Mouse (Mus musculus): ENCODE results near the gene Clec2i.
A peak's percentile ranks its signal among the peaks of the same experiment; 100 is the strongest.
"Not testable (repeated sequence)": the region's sequence is repeated elsewhere in the genome, so short reads cannot be mapped to it uniquely, and the experiment has no call there.

The Clec2i gene

GRCm38 (mm10) chr6:128887091-128887790 is at the start of gene Clec2i:
Clec2i (plus strand) TSS chr6:128887588.
- peak; percentile 57 for DNase-seq (ENCODE audit: low spot score)

GRCm38 (mm10) chr6:128838342-128839265 is 48.8 kb upstream of the Clec2i start:
- DNase-seq (ENCODE audit: low spot score) = peak; percentile 92

GRCm38 (mm10) chr6:128839266-128839771 is 48.1 kb upstream of the Clec2i start:
- peak; percentile 95 for DNase-seq (ENCODE audit: low spot score)

GRCm38 (mm10) chr6:128839921-128840320 is 47.5 kb upstream of the Clec2i start:
- DNase-seq (ENCODE audit: low spot score) = no peak

GRCm38 (mm10) chr6:128840669-128841068 is 46.7 kb upstream of the Clec2i start:
- DNase-seq (ENCODE audit: low spot score) = not testable (repeated sequence)

- no peak for DNase-seq (ENCODE audit: low spot score)
Measured at GRCm38 (mm10) chr6:128841327-128842089, 45.9 kb upstream of the Clec2i start.

GRCm38 (mm10) chr6:128842356-128842944 is 44.9 kb upstream of the Clec2i start:
- DNase-seq (ENCODE audit: low spot score) = no peak

GRCm38 (mm10) chr6:128842945-128843478 is 44.4 kb upstream of the Clec2i start:
- DNase-seq (ENCODE audit: low spot score) = peak; percentile 95

GRCm38 (mm10) chr6:128843479-128843992 is 43.9 kb upstream of the Clec2i start:
- peak; percentile 93 for DNase-seq (ENCODE audit: low spot score)

GRCm38 (mm10) chr6:128844131-128844530 is 43.3 kb upstream of the Clec2i start:
- no peak for DNase-seq (ENCODE audit: low spot score)

- DNase-seq (ENCODE audit: low spot score) = no peak
Measured at GRCm38 (mm10) chr6:128844586-128845080, 42.8 kb upstream of the Clec2i start.

- DNase-seq (ENCODE audit: low spot score) = peak; percentile 94
Measured at GRCm38 (mm10) chr6:128845319-128845979, 41.9 kb upstream of the Clec2i start.

GRCm38 (mm10) chr6:128845998-128846542 is 41.3 kb upstream of the Clec2i start:
- DNase-seq (ENCODE audit: low spot score) = no peak

- no peak for DNase-seq (ENCODE audit: low spot score)
Measured at GRCm38 (mm10) chr6:128847401-128847800, 40.0 kb upstream of the Clec2i start.

GRCm38 (mm10) chr6:128849902-128850301 is 37.5 kb upstream of the Clec2i start:
- peak; percentile 67 for DNase-seq (ENCODE audit: low spot score)

GRCm38 (mm10) chr6:128850671-128851070 is 36.7 kb upstream of the Clec2i start:
- no peak for DNase-seq (ENCODE audit: low spot score)

GRCm38 (mm10) chr6:128851151-128851550 is 36.2 kb upstream of the Clec2i start:
- DNase-seq (ENCODE audit: low spot score) = no peak

GRCm38 (mm10) chr6:128852766-128853165 is 34.6 kb upstream of the Clec2i start:
- DNase-seq (ENCODE audit: low spot score) = no peak

GRCm38 (mm10) chr6:128854024-128854820 is 33.2 kb upstream of the Clec2i start:
- DNase-seq (ENCODE audit: low spot score) = peak; percentile 81
